Mouse (Mus musculus): ENCODE data around the gene Pwwp2a. TPM values are rescaled to one million over a fixed set of nuclear protein-coding genes. Genes with fewer than 3 reads are reported as not detected.

The Pwwp2a gene
- 9.6 and 11.5 TPM in 2 replicates for polyA plus RNA-seq (2015; fragmentation: Nextera tagmentation; extraction: Ambion mirVana)

DNA sequence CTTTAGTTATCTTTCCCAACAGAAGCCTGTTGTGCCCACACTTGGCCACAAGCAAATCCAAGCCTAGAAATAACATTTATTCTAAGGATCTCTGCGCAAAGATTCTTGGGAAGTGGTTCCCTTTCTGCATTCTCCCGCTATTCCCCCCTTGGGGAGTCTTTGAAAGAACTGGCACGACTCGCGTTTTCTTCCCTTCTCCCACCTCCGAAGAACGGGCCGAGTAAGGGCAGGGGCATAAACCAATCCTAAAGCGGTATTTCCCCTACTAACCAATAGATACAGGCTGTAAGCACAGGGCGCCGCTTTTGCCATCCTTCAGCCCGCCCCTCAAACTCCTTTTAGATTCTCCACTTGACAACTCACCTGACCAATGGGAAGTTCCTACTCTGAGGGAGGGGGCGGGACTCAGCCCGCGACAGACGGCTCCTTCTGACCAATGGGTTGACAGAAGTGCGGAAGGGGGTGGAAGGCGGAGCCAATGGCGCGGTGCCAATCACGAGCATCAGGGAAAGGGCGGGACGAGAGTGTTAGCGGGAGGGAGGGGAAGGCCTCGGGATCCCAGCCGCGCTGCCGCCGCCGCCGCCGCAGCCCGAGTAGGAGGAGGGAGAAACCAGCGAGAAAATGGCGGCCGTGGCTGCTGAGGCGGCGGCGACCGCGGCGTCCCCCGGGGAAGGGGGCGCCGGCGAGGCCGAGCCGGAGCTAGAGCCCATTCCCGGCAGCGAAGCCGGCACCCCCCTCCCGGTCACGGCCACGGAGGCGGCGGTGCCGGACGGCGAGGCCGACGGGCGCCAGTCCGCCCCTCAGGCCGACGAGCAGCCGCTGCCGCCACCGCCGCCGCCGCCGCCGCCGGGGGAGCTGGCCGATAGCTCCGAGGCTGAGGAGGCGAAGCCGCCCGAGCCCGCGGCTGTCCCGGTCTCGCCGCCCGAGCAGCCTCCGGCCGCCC is at the start of gene Pwwp2a:
Pwwp2a (plus strand) TSS at position 527 of the 943 bp plus-strand sequence.
- Histone ChIP-seq H3K4me3 (replicated peaks) (peak within 1 kb of the TSS; percentile 92), H3K4me1 (replicated peaks) (peaks cover 34% of the 10 kb centered on the region), H3K4me2 (peak within 1 kb of the TSS; percentile 93), H3K27me3 (no peaks in the 10 kb centered on the region), H3K36me3 (peaks cover 18% of the 10 kb centered on the region), H3K9ac (peak within 1 kb of the TSS; percentile 96), H3K27ac (peak within 1 kb of the TSS; percentile 88), H3K9me3 (replicated peaks) (no peaks in the 10 kb centered on the region)
- ATAC-seq (ENCODE audit: low read depth) (peak; percentile 98), DNase-seq (peak; percentile 97)
- under 1% methylated on average over 67 of the region's 87 CpGs for WGBS (ENCODE audit: insufficient replicate concordance)

DNA sequence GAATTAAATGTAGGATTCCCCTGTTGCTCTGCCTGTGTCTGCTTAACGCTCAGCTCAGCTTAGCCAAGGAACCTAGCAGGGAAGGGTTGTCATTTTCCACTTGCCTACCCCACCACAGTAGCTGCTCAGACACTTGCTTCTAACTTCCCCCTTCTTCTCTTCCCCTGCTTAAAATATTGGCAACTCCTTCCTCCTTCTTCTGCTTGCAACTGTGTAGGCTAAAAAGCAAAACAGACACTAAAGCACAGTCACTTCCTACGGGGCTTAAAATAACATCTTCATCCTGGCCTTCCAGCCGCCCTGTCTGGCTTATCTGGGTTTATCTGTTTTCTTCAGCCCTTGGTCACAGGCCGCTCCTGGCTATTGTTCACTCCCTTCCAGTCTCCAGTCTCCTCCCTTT is 49.2 kb upstream of the Pwwp2a start:
- H3K9me3 ChIP-seq (replicated peaks) = no peaks in the 10 kb centered on the region
- WGBS (ENCODE audit: insufficient replicate concordance) = 10% methylated on average over 4 of the region's 4 CpGs
- H3K9ac ChIP-seq = no peak overlapping the region
- ATAC-seq (ENCODE audit: low read depth) (no peak), DNase-seq (no peak)
- H3K4me3 ChIP-seq (replicated peaks) = no peak overlapping the region
- H3K27me3 ChIP-seq = no peaks in the 10 kb centered on the region
- peaks cover 29% of the 10 kb centered on the region for H3K4me1 ChIP-seq (replicated peaks)
- no peak overlapping the region for H3K4me2 ChIP-seq
- peak overlapping the region; percentile 57; the same call in 1 of the 2 replicates for H3K27ac ChIP-seq
- H3K36me3 ChIP-seq = no peaks in the 10 kb centered on the region

- H3K9me3 ChIP-seq (replicated peaks) = no peaks in the 10 kb centered on the region
- no peaks in the 10 kb centered on the region for H3K27me3 ChIP-seq
- no peaks in the 10 kb centered on the region for H3K36me3 ChIP-seq
- H3K27ac ChIP-seq = no peak overlapping the region
- 46% methylated on average over 6 of the region's 6 CpGs for WGBS (ENCODE audit: insufficient replicate concordance)
- H3K4me3 ChIP-seq (replicated peaks) = no peak overlapping the region
- ATAC-seq (ENCODE audit: low read depth) (no peak), DNase-seq (no peak)
- no peak overlapping the region for H3K4me2 ChIP-seq
- H3K4me1 ChIP-seq (replicated peaks) = peaks cover 29% of the 10 kb centered on the region
- H3K9ac ChIP-seq = no peak overlapping the region
Observed at GRCm38 (mm10) chr11:43633165-43633564, 48.6 kb upstream of the Pwwp2a start.

GRCm38 (mm10) chr11:43633658-43634401 is 48.0 kb upstream of the Pwwp2a start:
- ATAC-seq (ENCODE audit: low read depth) (peak; percentile 19; the same call in 1 of the 2 replicates), DNase-seq (no peak)
- Histone ChIP-seq H3K4me1 (replicated peaks) (peaks cover 29% of the 10 kb centered on the region), H3K9ac (no peak overlapping the region), H3K27ac (no peak overlapping the region), H3K9me3 (replicated peaks) (no peaks in the 10 kb centered on the region), H3K4me3 (replicated peaks) (no peak overlapping the region), H3K36me3 (no peaks in the 10 kb centered on the region), H3K4me2 (peak overlapping the region; percentile 19; the same call in 1 of the 2 replicates), H3K27me3 (no peaks in the 10 kb centered on the region)
- WGBS (ENCODE audit: insufficient replicate concordance) = 24% methylated on average over 19 of the region's 19 CpGs

GRCm38 (mm10) chr11:43636761-43637160 is 45.0 kb upstream of the Pwwp2a start:
- ATAC-seq (ENCODE audit: low read depth) = no peak
- no peaks in the 10 kb centered on the region for H3K9me3 ChIP-seq (replicated peaks)
- no peaks in the 10 kb centered on the region for H3K27me3 ChIP-seq
- DNase-seq = no peak
- peaks cover 23% of the 10 kb centered on the region for H3K4me1 ChIP-seq (replicated peaks)
- H3K4me3 ChIP-seq (replicated peaks) = no peak overlapping the region
- H3K9ac ChIP-seq = no peak overlapping the region
- H3K4me2 ChIP-seq = no peak overlapping the region
- WGBS (ENCODE audit: insufficient replicate concordance) = 73% methylated on average over 4 of the region's 4 CpGs
- no peaks in the 10 kb centered on the region for H3K36me3 ChIP-seq
- H3K27ac ChIP-seq = no peak overlapping the region

DNA sequence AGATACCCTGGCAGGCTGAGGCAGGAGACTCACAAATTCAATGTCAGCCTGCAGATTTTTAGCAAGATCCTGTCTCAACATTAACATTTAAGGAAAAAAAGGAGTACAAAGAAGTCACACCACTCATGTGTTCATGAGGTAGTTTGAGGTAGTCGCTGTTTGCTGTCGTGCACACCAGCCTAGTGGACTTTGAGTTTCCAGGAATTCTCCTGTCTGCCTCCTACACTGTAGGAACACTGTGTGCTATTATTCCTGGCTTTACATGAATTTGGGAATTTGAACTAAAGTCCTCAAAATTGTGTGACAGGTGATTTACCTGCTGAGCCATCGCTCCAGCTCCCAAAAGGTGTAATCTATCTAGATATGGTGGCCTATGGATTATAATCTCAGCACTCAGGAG is 43.3 kb upstream of the Pwwp2a start:
- Histone ChIP-seq H3K27ac (no peak overlapping the region), H3K9me3 (replicated peaks) (no peaks in the 10 kb centered on the region), H3K4me1 (replicated peaks) (peaks cover 6% of the 10 kb centered on the region), H3K9ac (no peak overlapping the region), H3K36me3 (no peaks in the 10 kb centered on the region), H3K4me3 (replicated peaks) (no peak overlapping the region), H3K27me3 (no peaks in the 10 kb centered on the region), H3K4me2 (no peak overlapping the region)
- ATAC-seq (ENCODE audit: low read depth) (no peak), DNase-seq (no peak)
- WGBS (ENCODE audit: insufficient replicate concordance) = 65% methylated on average over 3 of the region's 3 CpGs

DNA sequence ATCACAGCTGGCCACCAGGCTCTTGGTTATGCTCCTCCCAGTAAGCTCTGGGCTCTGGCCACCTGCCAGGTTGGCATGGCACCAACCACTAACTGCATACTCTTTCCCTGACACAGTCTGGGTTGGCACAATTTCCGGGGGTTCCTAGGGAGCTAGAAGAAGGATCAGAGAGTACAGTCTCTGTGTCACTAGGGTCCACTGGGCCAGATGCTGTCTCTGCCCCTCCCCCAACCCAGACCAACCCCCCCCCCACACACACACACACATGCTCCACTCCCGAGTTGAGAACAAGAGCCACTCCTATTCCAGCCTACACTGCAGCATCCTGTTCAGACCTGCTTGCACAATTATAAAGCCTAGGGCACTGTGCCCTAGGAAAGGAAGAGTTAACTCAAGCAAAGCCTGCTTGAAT is 38.6 kb upstream of the Pwwp2a start:
- 54% methylated on average over 2 of the region's 2 CpGs for WGBS (ENCODE audit: insufficient replicate concordance)
- Histone ChIP-seq H3K9me3 (replicated peaks) (no peaks in the 10 kb centered on the region), H3K36me3 (no peaks in the 10 kb centered on the region), H3K4me2 (no peak overlapping the region), H3K27me3 (no peaks in the 10 kb centered on the region), H3K4me3 (replicated peaks) (no peak overlapping the region), H3K4me1 (replicated peaks) (no peaks in the 10 kb centered on the region; the same call in 1 of the 2 replicates), H3K27ac (no peak overlapping the region), H3K9ac (no peak overlapping the region)
- DNase-seq (no peak), ATAC-seq (ENCODE audit: low read depth) (no peak)

DNA sequence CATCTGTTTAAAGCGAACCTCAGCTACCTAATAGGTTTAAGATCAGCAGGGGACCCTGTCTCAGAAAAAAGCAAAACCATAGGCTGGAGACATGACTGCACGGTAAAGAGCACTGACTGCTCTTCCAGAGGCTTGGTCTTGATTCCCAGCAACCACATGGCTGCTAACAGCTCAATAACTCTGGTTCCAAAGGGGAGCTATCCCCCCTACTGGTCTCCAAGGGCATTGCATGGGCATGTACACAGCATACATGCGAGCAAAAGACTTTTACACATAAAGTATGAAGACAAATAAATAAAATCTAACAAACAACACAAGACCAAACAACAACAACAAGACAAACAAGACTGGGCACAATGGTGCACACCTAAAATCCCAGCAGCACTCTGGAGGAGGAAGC is 36.5 kb upstream of the Pwwp2a start:
- Histone ChIP-seq H3K36me3 (no peaks in the 10 kb centered on the region), H3K9me3 (replicated peaks) (no peaks in the 10 kb centered on the region), H3K4me2 (no peak overlapping the region), H3K27ac (no peak overlapping the region), H3K4me3 (replicated peaks) (no peak overlapping the region), H3K27me3 (no peaks in the 10 kb centered on the region), H3K4me1 (replicated peaks) (no peaks in the 10 kb centered on the region; the same call in 1 of the 2 replicates), H3K9ac (no peak overlapping the region)
- ATAC-seq (ENCODE audit: low read depth) = no peak
- DNase-seq = no peak
- 71% methylated on average over 3 of the region's 3 CpGs for WGBS (ENCODE audit: insufficient replicate concordance)

DNA sequence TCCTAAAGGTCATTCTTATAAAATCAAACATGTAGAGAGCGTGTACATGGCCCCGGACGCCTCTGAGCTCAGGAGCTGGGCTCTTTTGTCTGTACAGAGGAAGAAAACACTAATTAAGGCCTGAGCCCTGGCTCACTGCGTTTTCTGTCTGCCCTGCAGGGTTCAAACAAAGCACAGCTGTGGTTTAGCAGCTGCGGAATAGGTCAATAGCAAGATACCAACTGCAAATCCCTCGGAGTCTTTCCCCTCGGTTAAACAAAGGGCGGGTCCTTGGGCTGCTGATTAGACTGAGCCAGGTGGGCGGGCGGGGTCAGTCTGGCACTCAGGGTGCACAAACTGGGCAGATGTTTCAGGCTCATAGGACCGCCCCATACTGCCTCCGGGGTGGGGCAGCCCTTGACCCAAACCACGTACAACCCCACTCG is 28.7 kb upstream of the Pwwp2a start:
- H3K4me2 ChIP-seq = no peak overlapping the region
- DNase-seq (peak; percentile 13), ATAC-seq (ENCODE audit: low read depth) (peak; percentile 75)
- no peak overlapping the region for H3K4me3 ChIP-seq (replicated peaks)
- H3K27ac ChIP-seq = no peak overlapping the region
- H3K9me3 ChIP-seq (replicated peaks) = no peaks in the 10 kb centered on the region
- no peaks in the 10 kb centered on the region for H3K27me3 ChIP-seq
- H3K36me3 ChIP-seq = no peaks in the 10 kb centered on the region
- 36% methylated on average over 14 of the region's 14 CpGs for WGBS (ENCODE audit: insufficient replicate concordance)
- H3K9ac ChIP-seq = no peak overlapping the region
- H3K4me1 ChIP-seq (replicated peaks) = peaks cover 13% of the 10 kb centered on the region

DNA sequence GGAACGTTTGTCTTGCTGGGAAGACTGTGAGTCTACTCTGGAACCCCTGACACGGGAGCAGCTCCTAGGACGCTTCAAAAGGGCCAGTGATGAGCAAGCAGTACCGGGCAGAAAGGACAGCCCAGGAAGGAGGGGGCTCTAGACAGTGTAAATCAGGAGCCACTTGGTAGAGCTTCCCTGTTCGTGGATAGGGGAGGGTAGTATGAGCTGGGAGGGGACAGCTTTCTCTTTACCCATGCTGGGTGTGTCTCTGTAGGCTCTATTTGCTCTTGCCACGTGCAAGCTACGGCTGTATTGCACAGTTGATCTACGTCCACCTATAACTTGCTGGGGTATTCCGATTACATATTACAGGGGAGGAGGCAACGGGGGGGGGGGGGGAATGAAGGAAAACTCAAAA is 25.3 kb upstream of the Pwwp2a start:
- WGBS (ENCODE audit: insufficient replicate concordance) = 44% methylated on average over 10 of the region's 10 CpGs
- Histone ChIP-seq H3K9ac (no peak overlapping the region), H3K27ac (no peak overlapping the region), H3K4me1 (replicated peaks) (peaks cover 13% of the 10 kb centered on the region), H3K36me3 (no peaks in the 10 kb centered on the region), H3K4me3 (replicated peaks) (no peak overlapping the region), H3K27me3 (no peaks in the 10 kb centered on the region), H3K4me2 (no peak overlapping the region), H3K9me3 (replicated peaks) (no peaks in the 10 kb centered on the region)
- DNase-seq (no peak), ATAC-seq (ENCODE audit: low read depth) (peak; percentile 39; the same call in 1 of the 2 replicates)

DNA sequence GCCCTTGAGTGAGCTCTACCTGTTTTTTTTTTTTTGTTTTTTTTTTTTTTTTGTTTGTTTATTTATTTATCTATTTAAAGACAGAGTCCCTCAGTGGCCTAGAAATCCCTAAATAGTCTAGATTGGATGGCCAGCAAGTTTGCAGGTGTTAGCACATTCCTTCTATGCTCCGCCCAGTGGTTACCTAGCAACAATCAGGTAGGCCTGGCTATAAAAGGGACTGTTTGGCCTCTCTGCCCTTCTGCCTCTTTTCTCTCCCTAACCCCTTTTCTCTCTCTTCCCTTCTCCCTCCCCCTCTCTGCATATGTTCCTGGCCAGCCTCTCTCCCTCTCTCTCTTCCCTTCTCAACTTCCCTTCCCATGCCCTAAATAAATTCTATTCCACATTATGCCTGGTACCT is 23.8 kb upstream of the Pwwp2a start:
- Histone ChIP-seq H3K9me3 (replicated peaks) (no peaks in the 10 kb centered on the region), H3K27me3 (no peaks in the 10 kb centered on the region), H3K36me3 (no peaks in the 10 kb centered on the region), H3K4me3 (replicated peaks) (no peak overlapping the region), H3K9ac (no peak overlapping the region), H3K4me1 (replicated peaks) (peaks cover 10% of the 10 kb centered on the region), H3K27ac (no peak overlapping the region), H3K4me2 (no peak overlapping the region)
- no peak for ATAC-seq (ENCODE audit: low read depth)
- 95% methylated on average over 1 of the region's 1 CpGs for WGBS (ENCODE audit: insufficient replicate concordance)
- DNase-seq = no peak

Data from liver, embryonic 13.5 days (tissue).